Mouse (Mus musculus): Measurements from ENCODE around the gene Dph2. TPM values are rescaled to one million over a fixed set of nuclear protein-coding genes. Genes with fewer than 3 reads are reported as not detected.

Dph2 gene
- total and polyA plus RNA-seq, 2 experiments from 2014 or later, result 7.2 to 10.2 TPM

DNA sequence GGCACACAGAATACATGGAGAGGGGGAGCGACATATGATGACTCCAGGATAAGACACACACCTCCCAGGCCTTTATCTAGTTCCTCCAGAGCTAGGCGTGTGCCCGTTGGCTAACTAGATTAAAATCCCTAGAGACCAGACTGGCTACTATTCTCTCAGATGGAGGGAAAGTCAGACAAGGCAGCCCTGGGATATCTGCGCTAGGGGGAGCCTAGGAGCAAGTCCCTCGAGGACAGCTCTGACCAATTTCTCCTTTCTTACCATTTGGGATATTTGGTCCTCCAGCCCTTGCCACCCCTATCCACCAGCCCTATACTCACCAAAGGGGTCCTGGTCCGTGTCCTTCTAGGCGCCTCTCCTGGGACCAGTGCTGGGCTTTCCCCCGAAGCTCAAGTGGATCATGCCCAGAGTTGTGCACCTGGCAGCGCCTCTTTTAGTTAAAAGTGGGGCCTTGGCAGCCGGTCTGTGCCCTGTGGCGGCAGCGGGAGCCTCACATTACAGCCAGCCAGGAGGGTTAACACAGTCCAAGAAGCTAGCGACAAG lies 36.9 kb upstream of the Dph2 start:
- ATAC-seq (ENCODE audit: insufficient read depth, low read depth) (peak; percentile 24; the same call in 1 of the 2 replicates), DNase-seq (ENCODE audit: low spot score) (peak; percentile 55)
- WGBS, result 3% methylated on average over 13 of the region's 13 CpGs

DNA sequence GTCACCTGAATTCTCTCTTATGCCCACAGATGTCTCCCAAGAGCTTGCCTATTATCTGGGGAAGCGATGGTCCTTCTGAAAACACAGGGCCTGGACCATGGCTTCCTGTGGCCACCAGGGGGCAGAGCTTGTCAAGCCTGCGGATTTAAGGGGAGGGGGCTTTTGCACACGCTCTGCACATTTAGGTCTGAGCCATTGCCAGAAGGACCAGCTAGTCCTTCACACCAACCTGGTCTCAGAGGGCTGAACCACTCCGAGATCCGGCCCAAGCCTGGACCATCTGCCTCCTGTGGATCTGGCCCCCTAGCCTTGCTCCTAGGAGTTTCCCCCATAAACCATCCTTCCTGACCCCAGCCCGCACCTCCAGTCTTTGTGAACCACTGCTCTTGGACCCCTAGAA lies 36.4 kb upstream of the Dph2 start:
- TF ChIP-seq EP300 (IDR thresholded peaks at IDR 0.05; ENCODE audit: low read depth), result no peak
- TF ChIP-seq CTCF (IDR thresholded peaks at IDR 0.05; ENCODE audit: low read depth), result peak; percentile 70
- Histone ChIP-seq H3K27ac (ENCODE audit: low read depth) (no peak overlapping the region), H3K36me3 (replicated peaks; ENCODE audit: control insufficient read depth, insufficient read depth, low read length) (no peaks in the 10 kb centered on the region), H3K9ac (replicated peaks; ENCODE audit: low read depth, low read length) (no peak overlapping the region), H3K4me2 (ENCODE audit: low read depth, low read length) (no peak overlapping the region), H3K4me1 (ENCODE audit: control insufficient read depth, insufficient read depth) (peaks cover 27% of the 10 kb centered on the region), H3K27me3 (ENCODE audit: control insufficient read depth, insufficient read depth, low read length) (peaks cover 45% of the 10 kb centered on the region), H3K9me3 (replicated peaks; ENCODE audit: control insufficient read depth, low read length) (no peaks in the 10 kb centered on the region), H3K4me3 (ENCODE audit: low read depth, low read length) (no peak overlapping the region)
- no peak for ATAC-seq (ENCODE audit: insufficient read depth, low read depth)
- WGBS, result 25% methylated on average over 6 of the region's 6 CpGs
- no peak for DNase-seq (ENCODE audit: low spot score)

More for the DNA sequence above, 36.9 kb upstream of the Dph2 start:
- no peak overlapping the region for H3K27ac ChIP-seq (ENCODE audit: low read depth)
- peaks cover 25% of the 10 kb centered on the region for H3K4me1 ChIP-seq (ENCODE audit: control insufficient read depth, insufficient read depth)
- peak overlapping the region; percentile 75 for H3K4me2 ChIP-seq (ENCODE audit: low read depth, low read length)
- peaks cover 45% of the 10 kb centered on the region for H3K27me3 ChIP-seq (ENCODE audit: control insufficient read depth, insufficient read depth, low read length)
- no peaks in the 10 kb centered on the region for H3K36me3 ChIP-seq (replicated peaks; ENCODE audit: control insufficient read depth, insufficient read depth, low read length)
- H3K9me3 ChIP-seq (replicated peaks; ENCODE audit: control insufficient read depth, low read length), result no peaks in the 10 kb centered on the region
- 0 out of 2 replicates have a peak overlapping the region, but pooled peaks have one; percentile 29 for H3K9ac ChIP-seq (replicated peaks; ENCODE audit: low read depth, low read length)
- no peak for TF ChIP-seq EP300 (IDR thresholded peaks at IDR 0.05; ENCODE audit: low read depth)
- peak; percentile 56 for TF ChIP-seq CTCF (IDR thresholded peaks at IDR 0.05; ENCODE audit: low read depth)
- H3K4me3 ChIP-seq (ENCODE audit: low read depth, low read length), result peak overlapping the region; percentile 43

DNA sequence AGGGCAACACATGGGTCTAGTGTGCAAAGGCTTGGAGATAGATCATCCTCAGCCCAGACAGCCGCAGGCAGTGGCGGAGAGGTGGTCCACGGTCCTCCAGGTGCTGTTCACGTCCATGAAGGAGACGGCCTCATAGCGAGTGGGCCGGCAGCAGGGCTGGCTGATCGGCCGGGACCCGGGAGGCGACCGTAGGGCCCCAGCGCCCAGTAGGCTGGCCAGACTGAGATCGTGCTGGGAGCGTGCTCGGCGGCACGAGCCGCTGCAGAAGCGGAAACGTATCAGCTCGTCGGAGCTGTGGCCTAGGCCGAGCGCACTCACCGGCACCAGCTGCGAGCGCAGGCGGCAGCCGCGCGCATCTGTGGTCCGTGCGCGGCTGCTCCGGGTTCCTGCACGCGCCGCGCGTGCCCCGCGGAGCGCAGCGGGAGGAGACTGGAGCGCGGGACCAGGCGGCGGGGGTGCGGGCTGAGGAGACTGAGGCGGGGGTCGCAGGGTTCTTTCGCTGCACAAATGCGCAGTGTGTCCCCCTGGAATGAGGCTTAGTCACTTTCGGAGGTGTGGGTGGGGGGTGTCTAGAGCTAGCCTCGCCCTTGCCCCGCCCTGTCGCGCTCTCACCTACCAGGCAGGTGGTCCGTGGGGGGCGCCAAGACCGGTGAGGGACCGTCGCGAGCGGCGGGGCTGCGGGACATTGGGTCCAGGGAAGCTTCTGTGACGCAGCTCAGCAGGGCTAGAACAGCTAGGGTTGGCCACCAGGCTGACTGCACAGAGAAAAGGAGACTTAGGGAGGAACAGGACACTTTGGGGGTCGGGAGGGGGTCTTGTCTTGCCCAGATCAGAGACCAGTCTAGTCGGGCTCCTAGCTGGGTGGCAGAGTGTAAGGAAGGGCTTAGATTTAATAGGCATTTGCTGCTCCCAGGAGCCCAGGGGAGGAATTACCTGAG lies 35.0 kb upstream of the Dph2 start:
- Histone ChIP-seq H3K27ac (ENCODE audit: low read depth) (no peak overlapping the region), H3K27me3 (ENCODE audit: control insufficient read depth, insufficient read depth, low read length) (peaks cover 45% of the 10 kb centered on the region), H3K36me3 (replicated peaks; ENCODE audit: control insufficient read depth, insufficient read depth, low read length) (no peaks in the 10 kb centered on the region), H3K9ac (replicated peaks; ENCODE audit: low read depth, low read length) (peak overlapping the region; percentile 29), H3K9me3 (replicated peaks; ENCODE audit: control insufficient read depth, low read length) (no peaks in the 10 kb centered on the region), H3K4me2 (ENCODE audit: low read depth, low read length) (peak overlapping the region; percentile 94), H3K4me1 (ENCODE audit: control insufficient read depth, insufficient read depth) (peaks cover 30% of the 10 kb centered on the region), H3K4me3 (ENCODE audit: low read depth, low read length) (peak overlapping the region; percentile 53)
- TF ChIP-seq EP300 (IDR thresholded peaks at IDR 0.05; ENCODE audit: low read depth) (no peak), CTCF (IDR thresholded peaks at IDR 0.05; ENCODE audit: low read depth) (no peak)
- ATAC-seq (ENCODE audit: insufficient read depth, low read depth) (peak; percentile 47), DNase-seq (ENCODE audit: low spot score) (no peak)
- 4% methylated on average over 53 of the region's 71 CpGs for WGBS

DNA sequence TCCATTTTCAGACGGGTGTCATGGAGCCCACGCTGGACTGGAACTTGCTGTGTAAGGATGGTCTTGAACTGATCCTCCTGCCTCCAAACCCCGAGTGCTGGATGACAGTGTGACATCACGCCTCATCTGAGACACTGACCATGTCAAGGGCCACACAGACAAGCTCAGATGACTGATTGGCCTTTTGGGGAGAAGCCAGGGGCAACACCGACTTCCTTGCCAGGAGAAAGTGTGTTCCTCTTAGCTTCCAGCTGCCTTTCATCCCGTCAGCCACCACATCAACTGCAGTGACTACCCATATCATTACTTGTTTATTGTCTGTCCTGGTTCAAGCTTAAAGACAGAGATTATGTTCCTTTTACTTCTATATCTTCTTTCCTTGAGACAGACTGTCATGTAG lies 33.1 kb upstream of the Dph2 start:
- DNase-seq (ENCODE audit: low spot score) (no peak), ATAC-seq (ENCODE audit: insufficient read depth, low read depth) (no peak)
- H3K36me3 ChIP-seq (replicated peaks; ENCODE audit: control insufficient read depth, insufficient read depth, low read length), result no peaks in the 10 kb centered on the region
- H3K9me3 ChIP-seq (replicated peaks; ENCODE audit: control insufficient read depth, low read length), result no peaks in the 10 kb centered on the region
- TF ChIP-seq CTCF (IDR thresholded peaks at IDR 0.05; ENCODE audit: low read depth), result no peak
- no peak for TF ChIP-seq EP300 (IDR thresholded peaks at IDR 0.05; ENCODE audit: low read depth)
- H3K27ac ChIP-seq (ENCODE audit: low read depth), result no peak overlapping the region
- peaks cover 39% of the 10 kb centered on the region for H3K27me3 ChIP-seq (ENCODE audit: control insufficient read depth, insufficient read depth, low read length)
- H3K9ac ChIP-seq (replicated peaks; ENCODE audit: low read depth, low read length), result no peak overlapping the region
- H3K4me1 ChIP-seq (ENCODE audit: control insufficient read depth, insufficient read depth), result peaks cover 31% of the 10 kb centered on the region
- no peak overlapping the region for H3K4me2 ChIP-seq (ENCODE audit: low read depth, low read length)
- WGBS, result 57% methylated on average over 6 of the region's 6 CpGs
- no peak overlapping the region for H3K4me3 ChIP-seq (ENCODE audit: low read depth, low read length)

DNA sequence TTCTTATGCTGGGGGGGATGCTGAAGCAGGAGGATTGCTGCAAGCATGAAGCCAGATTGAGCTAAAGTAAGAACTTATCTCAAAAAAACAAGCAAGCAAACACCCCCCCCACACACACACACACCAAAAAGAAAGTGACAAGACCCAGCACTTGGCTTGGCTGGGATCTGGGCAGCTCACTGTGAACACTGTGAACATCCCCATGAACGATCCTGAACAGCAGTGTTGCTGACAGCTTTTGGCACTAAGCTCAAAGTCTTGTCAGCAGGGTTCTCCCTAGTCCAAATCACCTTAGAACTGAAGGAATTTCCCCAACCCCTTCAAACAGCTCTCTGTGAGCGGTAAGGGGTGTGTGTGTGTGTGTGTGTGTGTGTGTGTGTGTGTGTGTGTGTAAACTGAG lies 31.6 kb upstream of the Dph2 start:
- 15% methylated on average over 2 of the region's 2 CpGs for WGBS
- Histone ChIP-seq H3K27me3 (ENCODE audit: control insufficient read depth, insufficient read depth, low read length) (peaks cover 25% of the 10 kb centered on the region), H3K9me3 (replicated peaks; ENCODE audit: control insufficient read depth, low read length) (no peaks in the 10 kb centered on the region), H3K4me3 (ENCODE audit: low read depth, low read length) (no peak overlapping the region), H3K36me3 (replicated peaks; ENCODE audit: control insufficient read depth, insufficient read depth, low read length) (no peaks in the 10 kb centered on the region), H3K27ac (ENCODE audit: low read depth) (no peak overlapping the region), H3K9ac (replicated peaks; ENCODE audit: low read depth, low read length) (no peak overlapping the region), H3K4me1 (ENCODE audit: control insufficient read depth, insufficient read depth) (peaks cover 24% of the 10 kb centered on the region), H3K4me2 (ENCODE audit: low read depth, low read length) (no peak overlapping the region)
- peak; percentile 63 for ATAC-seq (ENCODE audit: insufficient read depth, low read depth)
- DNase-seq (ENCODE audit: low spot score), result peak; percentile 63
- no peak for TF ChIP-seq EP300 (IDR thresholded peaks at IDR 0.05; ENCODE audit: low read depth)
- no peak for TF ChIP-seq CTCF (IDR thresholded peaks at IDR 0.05; ENCODE audit: low read depth)
